Mouse (Mus musculus): Measurements from ENCODE around the gene Ric8a.

DNA sequence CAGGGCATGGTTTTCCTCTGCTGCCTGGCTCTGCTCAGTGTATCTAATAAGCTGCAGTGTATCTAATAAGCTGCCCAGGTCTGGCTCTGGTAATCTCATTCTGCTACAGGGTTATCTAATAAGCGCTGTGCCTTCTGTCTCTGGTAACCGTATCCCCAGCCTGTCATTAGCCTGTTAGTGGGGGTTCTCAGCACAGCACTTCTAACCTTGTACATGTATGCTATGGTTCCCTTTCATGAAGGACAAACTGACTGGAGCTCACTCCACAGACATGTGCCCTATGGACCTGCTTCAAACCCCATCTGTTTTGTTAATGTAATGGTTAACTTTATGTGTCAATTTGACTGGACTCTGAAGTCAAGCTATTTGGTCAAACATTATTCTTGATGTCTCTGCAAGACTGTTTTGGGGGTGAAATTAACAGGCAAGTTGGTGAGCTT is 48.9 kb downstream of the Ric8a start:
- no peak for TF ChIP-seq CTCF (conservative IDR thresholded peaks at IDR 0.05; ENCODE audit: insufficient read depth, insufficient read length, low read depth, low read length)
- no peak for TF ChIP-seq POLR2A (IDR thresholded peaks at IDR 0.05; ENCODE audit: low read depth, low read length)
